ENCODE assay signal across 9 mouse cellular contexts in the genomic region with DNA sequence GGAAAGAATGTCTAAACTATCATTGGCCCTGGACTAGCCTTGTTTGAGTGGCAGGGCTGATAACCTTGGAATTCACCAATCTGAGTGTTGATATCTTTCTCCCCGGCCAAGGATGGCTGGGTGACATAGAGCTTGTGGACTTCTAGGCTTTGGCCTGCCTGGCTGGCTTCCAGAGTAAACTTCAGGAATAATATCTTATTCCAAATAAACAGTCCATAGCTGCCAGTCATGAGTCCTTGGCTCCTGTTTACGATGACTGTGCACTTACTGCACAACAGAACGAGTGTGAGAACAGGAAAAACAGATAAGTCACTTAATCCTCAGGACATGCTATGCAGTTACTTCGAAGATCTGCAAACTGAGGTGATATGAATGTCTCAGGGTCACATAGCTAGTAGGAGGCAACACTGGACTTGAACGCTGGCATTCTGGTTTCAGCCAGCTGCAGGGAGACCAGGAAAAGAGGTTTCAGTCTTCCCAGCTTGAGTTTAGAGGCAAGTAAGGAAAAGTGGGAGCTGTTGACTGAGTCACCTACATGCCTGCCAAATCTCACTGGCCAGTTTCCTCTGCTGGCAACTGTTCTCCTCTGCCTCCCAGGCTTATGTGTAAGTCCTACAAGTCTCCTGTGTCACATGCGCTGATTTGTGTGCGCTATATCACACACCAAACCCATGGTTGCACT.
DNase-seq lines count a peak whose midpoint lies in the region; ATAC-seq lines count a peak whose summit lies in the region.
"Had no signal": no experiment of that assay in that cellular context is flagged by ENCODE, and none has a peak within 500 bp of the region (broad histone marks: within the 10 kb centered on the region; RNA-seq: fewer than 3 reads in every experiment).

No protein-coding gene starts in this region.

- H3K9me3 ChIP-seq in liver, embryonic 12.5 days (replicated peaks): no peaks in the 10 kb centered on the region

- H3K4me1 ChIP-seq in liver, embryonic 12.5 days: peaks cover 28% of the 10 kb centered on the region

- no peaks in the 10 kb centered on the region for H3K36me3 ChIP-seq in liver, embryonic 12.5 days

- no peak overlapping the region for H3K4me3 ChIP-seq in liver, embryonic 12.5 days
- H3K4me3 ChIP-seq: layer of hippocampus, adult 2 months had no signal

- ATAC-seq in liver, embryonic 12.5 days: peak; percentile 52

- no peaks in the 10 kb centered on the region for H3K27me3 ChIP-seq in liver, embryonic 12.5 days (replicated peaks)

- no peak overlapping the region for H3K4me2 ChIP-seq in liver, embryonic 12.5 days

- H3K9ac ChIP-seq in liver, embryonic 12.5 days: no peak overlapping the region

- H3K27ac ChIP-seq in liver, embryonic 12.5 days: no peak overlapping the region
- H3K27ac ChIP-seq: layer of hippocampus, adult 2 months had no signal

- DNase-seq in cerebellum, postnatal 10 days: peak; percentile 13 to 17
- no peak for DNase-seq in cerebellum, postnatal 25 days
- peak; percentile 33 to 90 for DNase-seq in adrenal gland, adult (ENCODE audit: inconsistent age in 2 of 2, low spot score in 1 of 2)
- DNase-seq in heart, adult 8-10 months (ENCODE audit: low spot score): peak; percentile 84
- DNase-seq in right cerebral cortex, postnatal 36 days (ENCODE audit: low spot score in 2 of 2): peak; percentile 47 to 69
- DNase-seq in thymus, adult 18-20 months: no peak
- no peak for DNase-seq in neural tube, embryonic 10.5 days (ENCODE audit: extremely low spot score, low spot score)

- 40% methylated on average over 7 of the region's 7 CpGs for WGBS in liver, embryonic 12.5 days (ENCODE audit: insufficient replicate concordance)

Comparison
In these comparisons a context has a peak if more than half of its experiments do, and no peak if none do; other contexts are left out.
1. DNase-seq: peak in cerebellum, postnatal 10 days (2 of 2), adrenal gland, adult (2 of 2), heart, adult 8-10 months (single experiment) and right cerebral cortex, postnatal 36 days (2 of 2); none in cerebellum, postnatal 25 days (0 of 2), thymus, adult 18-20 months (0 of 2) and neural tube, embryonic 10.5 days (single experiment).